In the genomic region with DNA sequence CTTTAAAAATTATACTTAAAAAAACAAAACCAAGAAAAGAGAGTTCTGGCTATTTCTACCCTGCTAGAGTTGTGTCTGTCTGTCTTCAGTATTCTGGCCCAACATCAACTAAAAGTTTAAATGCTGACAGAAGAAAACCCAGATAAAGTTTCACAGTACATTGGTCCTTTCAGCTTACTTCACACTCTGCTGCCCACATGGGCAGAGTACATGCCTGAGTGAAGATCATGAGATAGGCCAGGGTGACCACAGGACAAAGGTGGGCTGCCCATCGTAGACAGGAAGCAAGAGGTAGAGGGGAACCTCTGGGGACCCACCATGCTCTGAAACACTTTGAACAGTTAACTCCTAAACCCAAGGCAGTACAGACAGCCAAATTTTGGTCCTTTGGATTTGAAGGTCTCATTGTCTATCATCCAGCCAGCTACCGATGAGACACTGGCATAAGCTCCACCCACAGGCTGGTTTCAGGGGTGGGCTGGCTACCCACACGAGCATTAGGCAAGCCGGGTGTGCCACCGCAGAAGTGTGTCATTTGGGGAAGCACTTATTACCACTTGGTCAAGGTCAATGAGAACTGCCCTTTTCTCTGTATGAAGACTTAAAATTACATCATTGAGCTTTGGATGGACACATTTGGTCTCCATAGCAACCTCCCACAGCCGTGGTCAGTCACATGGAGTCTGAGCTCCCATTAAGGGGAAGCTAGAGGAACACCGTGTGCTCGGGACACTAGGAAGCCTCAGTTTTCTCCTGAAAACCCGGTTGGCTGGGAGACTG, we compare ENCODE assay signal across 8 mouse cellular contexts. TPM values are rescaled to one million over a fixed set of nuclear protein-coding genes. Genes with fewer than 3 reads are reported as not detected.
DNase-seq lines count a peak whose midpoint lies in the region; ATAC-seq and TF ChIP-seq lines count a peak whose summit lies in the region.

No protein-coding gene starts in this region.

- H3K9me3 ChIP-seq in neural tube, embryonic 11.5 days (ENCODE audit: control insufficient read depth, low read length): no peaks in the 10 kb centered on the region
- H3K9me3 ChIP-seq in forebrain, postnatal 0 days (ENCODE audit: low read length): no peaks in the 10 kb centered on the region

- no peaks in the 10 kb centered on the region for H3K36me3 ChIP-seq in neural tube, embryonic 11.5 days (ENCODE audit: control insufficient read depth, insufficient read depth, low read length)
- no peaks in the 10 kb centered on the region for H3K36me3 ChIP-seq in forebrain, postnatal 0 days (ENCODE audit: insufficient read depth)

- H3K27me3 ChIP-seq in neural tube, embryonic 11.5 days (ENCODE audit: control insufficient read depth, insufficient read depth, low read length): no peaks in the 10 kb centered on the region
- no peaks in the 10 kb centered on the region for H3K27me3 ChIP-seq in forebrain, postnatal 0 days (ENCODE audit: insufficient read depth, low read length)

- ATAC-seq in neural tube, embryonic 11.5 days (ENCODE audit: insufficient read depth, low FRiP score, low TSS enrichment): no peak
- ATAC-seq in forebrain, postnatal 0 days: no peak
- peak; percentile 80 for ATAC-seq in neutrophil, adult 5-6 weeks (ENCODE audit: extremely low read depth, insufficient number of reproducible peaks, low FRiP score, poor library complexity, severe bottlenecking)
- ATAC-seq in erythroid progenitor cell, adult 5-6 weeks (replicated peaks; ENCODE audit: low FRiP score, poor library complexity, severe bottlenecking): no peak

- 72% methylated on average over 9 of the region's 9 CpGs for WGBS in neural tube, embryonic 11.5 days
- 64% methylated on average over 9 of the region's 9 CpGs for WGBS in forebrain, postnatal 0 days

- no peak for DNase-seq in neural tube, embryonic 11.5 days (ENCODE audit: low spot score)
- no peak for DNase-seq in neural tube, embryonic 10.5 days (ENCODE audit: extremely low spot score, low spot score)
- DNase-seq in forebrain, postnatal 0 days: no peak
- DNase-seq in kidney, postnatal 36 days: peak; percentile 63 to 74
- DNase-seq in cerebellum, adult 9-10 months: no peak
- no peak for DNase-seq in frontal cortex, postnatal 14 days (ENCODE audit: low spot score in 2 of 2)

- no peak overlapping the region for H3K4me2 ChIP-seq in neural tube, embryonic 11.5 days (ENCODE audit: low read depth)
- H3K4me2 ChIP-seq in forebrain, postnatal 0 days (ENCODE audit: low read depth): no peak overlapping the region

- H3K27ac ChIP-seq in neural tube, embryonic 11.5 days (ENCODE audit: low read depth, low read length): 0 out of 2 replicates have a peak overlapping the region, but pooled peaks have one; percentile 4
- H3K27ac ChIP-seq in forebrain, postnatal 0 days (ENCODE audit: low read depth, low read length): peak overlapping the region; percentile 24; the same call in 1 of the 2 replicates

- no peak overlapping the region for H3K9ac ChIP-seq in neural tube, embryonic 11.5 days (ENCODE audit: low read length)
- H3K9ac ChIP-seq in forebrain, postnatal 0 days: no peak overlapping the region

- H3K4me3 ChIP-seq in neural tube, embryonic 11.5 days (ENCODE audit: low read depth, low read length): no peak overlapping the region
- no peak overlapping the region for H3K4me3 ChIP-seq in forebrain, postnatal 0 days (ENCODE audit: low read depth, low read length)

- H3K4me1 ChIP-seq in neural tube, embryonic 11.5 days (ENCODE audit: control insufficient read depth, insufficient read depth, low read length): peaks cover 23% of the 10 kb centered on the region; the same call in 1 of the 2 replicates
- 0 out of 2 replicates have a peak, but pooled peaks cover 9% of the 10 kb centered on the region for H3K4me1 ChIP-seq in forebrain, postnatal 0 days (ENCODE audit: insufficient read depth)

- no peak for TF ChIP-seq CTCF in forebrain, postnatal 0 days (IDR thresholded peaks at IDR 0.05; ENCODE audit: low read depth)

RNA-seq across cellular contexts. Expression of gene Ezr, which starts 35.9 kb away (rescaled TPM):
- 63.4 and 74.3 TPM in 2 replicates for polyA plus RNA-seq in neural tube, embryonic 11.5 days (2014; fragmentation: Nextera tagmentation; extraction: Ambion mirVana)
- 37.8 and 45.4 TPM in 2 replicates for total RNA-seq in forebrain, postnatal 0 days (2014; rRNA removed)
- polyA plus RNA-seq in forebrain, postnatal 0 days (2015; fragmentation: Nextera tagmentation; extraction: Ambion mirVana): 51.6 and 60.2 TPM in 2 replicates
- total RNA-seq in neutrophil, adult 5-6 weeks (2017): 651 and 692 TPM in 2 replicates
- total RNA-seq in erythroid progenitor cell, adult 5-6 weeks (2015; ENCODE audit: low replicate concordance): 59.5 and 69.6 TPM in 2 replicates
- total RNA-seq in erythroid progenitor cell, adult 5-6 weeks (2017; ENCODE audit: low replicate concordance): 196 and 254 TPM in 2 replicates

Comparison
In these comparisons a context has a peak if more than half of its experiments do, and no peak if none do; other contexts are left out.
1. DNase-seq: peak in kidney, postnatal 36 days (2 of 2); none in neural tube, embryonic 11.5 days (single experiment), neural tube, embryonic 10.5 days (single experiment), forebrain, postnatal 0 days (single experiment), cerebellum, adult 9-10 months (single experiment) and frontal cortex, postnatal 14 days (0 of 2).